Mouse (Mus musculus) G1E (cell line): ENCODE measurements around the gene Scarb1.

Experiments used
- CTCF ChIP-seq: IDR thresholded peaks from 2 replicates; pipeline ENCODE4 v1.5.1; 2012; ENCODE audit warnings: low read depth, low read length, inconsistent platforms, mixed read lengths
- GATA1 ChIP-seq: IDR thresholded peaks from 2 replicates; pipeline ENCODE4 v1.6.1; 2012; ENCODE audit warnings: borderline replicate concordance, low read length, inconsistent platforms, mixed read lengths
- TAL1 ChIP-seq: conservative IDR thresholded peaks from 2 replicates; pipeline ENCODE4 v1.6.1; 2012; ENCODE audit warnings: low read depth, low read length, inconsistent platforms, mixed read lengths

- no peak for TF ChIP-seq CTCF
- TF ChIP-seq TAL1 = no peak
- no peak for TF ChIP-seq GATA1
These were observed 61.7 kb downstream of the Scarb1 start for GRCm38 (mm10) chr5:125279216-125279615.
